Mouse (Mus musculus): ENCODE measurements at regions not wholly inside any gene's neighbourhood (a gene's known extent, or its start where the extent isn't known, plus 50 kb on each side); places are given as distances from the start of the nearest gene placed in this dataset.

- no peak for TF ChIP-seq MAFK (IDR thresholded peaks at IDR 0.05; ENCODE audit: insufficient read depth, low read depth, low read length)
- no peak for TF ChIP-seq CHD2 (IDR thresholded peaks at IDR 0.05; ENCODE audit: low read depth, low read length)
- TF ChIP-seq HCFC1 (IDR thresholded peaks at IDR 0.05; ENCODE audit: borderline replicate concordance, insufficient read depth, low read length), result no peak
Observed at GRCm38 (mm10) chr16:87242027-87242426, 112.0 kb upstream of the N6amt1 start.

Measured in ES-E14 (cell line).